Mouse (Mus musculus) 416B (cell line): ENCODE measurements around the gene Pdk1.
"Not testable (repeated sequence)": the region's sequence is repeated elsewhere in the genome, so short reads cannot be mapped to it uniquely, and the experiment has no call there.

Source experiments
- DNase-seq: peaks from one replicate; pipeline ENCODE4 v3.0.0; 2011; ENCODE audit warnings: low read depth

Pdk1 gene

DNA sequence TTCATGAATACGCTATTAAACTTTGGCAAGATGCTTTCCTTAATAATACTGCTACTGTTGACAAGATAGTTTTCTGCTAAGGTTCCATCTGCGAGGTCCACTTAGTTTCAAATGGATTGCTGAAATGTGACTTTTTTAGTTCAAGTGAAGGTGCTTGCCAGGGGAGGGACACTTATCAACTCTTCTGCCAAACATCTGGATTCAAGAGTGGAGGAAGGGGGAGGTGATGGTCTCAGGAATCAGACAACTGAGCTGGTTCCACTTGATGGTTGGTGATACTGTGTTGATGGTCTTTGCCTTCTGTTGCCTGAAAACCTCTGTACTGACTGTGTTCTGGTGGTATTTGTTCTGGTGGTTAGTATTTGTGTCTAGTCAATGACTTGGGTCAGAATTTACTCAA is 1.4 kb downstream of the Pdk1 start:
- no peak for DNase-seq

DNA sequence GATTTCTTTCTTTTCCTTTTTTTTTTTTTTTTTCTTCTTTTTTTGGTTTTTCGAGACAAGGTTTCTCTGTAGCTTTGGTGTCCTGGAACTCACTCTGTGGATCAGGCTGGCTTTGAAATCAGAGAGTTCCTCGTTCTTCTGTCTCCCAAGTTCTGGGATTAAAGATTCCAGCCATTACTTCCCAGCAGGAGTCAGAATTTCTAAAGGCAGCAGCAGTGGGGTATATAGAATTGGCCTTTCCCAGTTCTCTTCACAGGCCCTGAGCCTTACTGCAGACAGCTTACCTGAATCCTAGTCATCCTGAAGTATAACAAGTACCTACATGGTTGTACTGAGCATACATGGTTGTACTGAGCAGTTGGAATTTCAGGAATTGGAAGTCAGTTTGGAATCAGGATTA is 1.8 kb downstream of the Pdk1 start:
- no peak for DNase-seq

DNA sequence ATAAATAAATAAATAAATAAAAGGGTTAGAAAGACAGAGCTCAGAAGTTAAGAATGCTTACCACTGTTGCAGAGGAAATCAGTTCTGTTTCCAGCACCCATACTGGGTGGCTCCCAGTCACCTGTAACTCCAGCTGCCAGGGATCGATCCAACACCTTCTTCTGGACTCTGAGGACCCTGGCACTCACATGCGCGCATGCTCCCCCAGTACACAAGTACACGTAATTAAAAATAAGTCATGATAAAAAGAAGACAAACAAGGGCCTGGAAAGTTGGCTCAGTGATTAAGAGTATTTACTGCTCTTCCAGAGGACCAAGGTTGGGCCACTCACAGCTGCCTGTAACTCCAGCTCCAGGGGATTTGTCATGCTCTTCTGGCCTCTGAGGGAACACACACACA is 4.8 kb downstream of the Pdk1 start:
- no peak for DNase-seq

DNA sequence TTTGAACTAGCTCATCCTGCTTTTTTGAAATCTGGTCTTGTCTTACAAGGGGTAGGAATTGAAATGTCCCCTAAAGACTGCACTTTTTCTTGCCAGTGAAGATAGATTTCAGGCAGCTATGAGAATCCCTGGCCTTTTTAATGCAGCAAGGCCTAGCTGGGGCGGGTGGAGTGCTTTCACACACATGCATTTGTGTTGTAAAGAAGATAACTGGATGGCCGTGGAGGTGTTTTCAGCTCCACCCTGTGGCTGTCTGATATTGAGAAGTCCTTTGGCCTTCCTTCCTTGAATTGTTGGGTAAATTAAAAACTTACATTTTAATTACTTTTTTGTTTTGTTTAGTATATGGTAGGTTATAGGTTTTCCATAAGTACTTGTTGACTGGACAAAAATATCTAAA is 5.4 kb downstream of the Pdk1 start:
- DNase-seq = no peak

DNA sequence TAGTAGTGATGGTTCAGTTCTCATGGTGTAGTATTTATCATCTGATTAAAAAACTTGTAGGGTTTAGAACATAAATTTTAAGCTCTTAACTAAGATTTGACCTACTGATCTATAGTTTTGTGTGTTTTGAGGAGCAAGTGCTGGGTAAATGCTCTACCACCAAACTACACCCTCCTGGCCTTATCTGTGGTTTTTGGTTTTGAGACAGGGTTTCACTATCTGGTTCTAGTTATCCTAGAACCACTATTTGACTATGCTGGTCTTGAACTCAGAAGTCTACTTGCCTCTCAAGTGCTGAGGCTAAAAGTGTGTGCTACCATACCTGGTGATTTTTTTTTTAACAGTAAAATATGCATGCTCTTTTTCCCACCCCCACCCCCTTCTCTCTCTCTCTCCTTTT is 5.9 kb downstream of the Pdk1 start:
- no peak for DNase-seq

DNA sequence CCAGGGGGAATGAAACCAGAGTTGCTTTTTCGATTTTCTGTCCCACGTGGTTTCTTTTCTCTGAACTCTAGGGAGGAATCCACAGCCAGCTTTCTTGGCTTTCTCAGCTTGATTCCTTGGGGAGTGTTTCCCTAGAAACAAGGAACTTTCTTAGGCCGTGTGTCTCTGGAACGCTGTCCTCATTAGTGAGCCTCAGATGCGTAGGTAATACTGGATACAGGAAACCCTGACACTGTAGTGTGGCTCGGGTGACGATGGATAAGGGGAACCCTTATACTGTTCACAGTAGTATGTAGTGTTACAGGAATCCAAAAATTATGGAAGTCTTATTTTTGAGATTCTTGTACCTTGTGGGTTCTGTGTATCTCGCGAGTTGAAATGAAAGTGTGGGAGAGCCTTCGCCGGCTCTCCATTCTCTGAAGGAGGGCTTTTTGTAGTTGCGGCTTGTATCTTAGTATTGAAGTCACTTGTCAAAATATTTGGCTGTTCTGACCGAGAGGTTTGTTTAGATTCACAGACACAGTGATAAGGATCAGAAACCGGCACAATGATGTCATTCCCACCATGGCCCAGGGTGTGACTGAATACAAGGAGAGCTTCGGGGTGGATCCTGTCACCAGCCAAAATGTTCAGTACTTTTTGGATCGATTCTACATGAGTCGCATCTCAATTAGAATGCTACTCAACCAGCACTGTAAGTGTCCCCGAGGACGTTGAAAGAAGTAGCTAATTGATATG is 10.1 kb downstream of the Pdk1 start:
- no peak for DNase-seq

DNA sequence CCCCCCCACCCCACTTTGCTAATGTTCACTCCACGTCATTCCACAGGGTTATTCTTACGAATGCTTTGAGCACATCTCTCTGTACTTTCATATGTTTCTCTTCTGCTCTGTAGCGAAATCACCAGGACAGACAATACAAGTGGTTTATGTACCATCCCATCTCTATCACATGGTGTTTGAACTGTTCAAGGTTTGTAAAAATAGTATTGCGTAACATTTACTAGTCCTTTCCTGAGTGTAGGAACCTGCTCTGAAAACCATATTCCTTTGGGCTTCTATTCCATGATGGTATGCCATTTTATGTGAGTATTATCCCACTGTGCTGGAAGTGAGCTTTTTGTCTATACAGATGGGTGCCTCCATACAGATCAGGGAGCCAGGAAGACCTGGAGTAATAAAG is 14.2 kb downstream of the Pdk1 start:
- no peak for DNase-seq

DNA sequence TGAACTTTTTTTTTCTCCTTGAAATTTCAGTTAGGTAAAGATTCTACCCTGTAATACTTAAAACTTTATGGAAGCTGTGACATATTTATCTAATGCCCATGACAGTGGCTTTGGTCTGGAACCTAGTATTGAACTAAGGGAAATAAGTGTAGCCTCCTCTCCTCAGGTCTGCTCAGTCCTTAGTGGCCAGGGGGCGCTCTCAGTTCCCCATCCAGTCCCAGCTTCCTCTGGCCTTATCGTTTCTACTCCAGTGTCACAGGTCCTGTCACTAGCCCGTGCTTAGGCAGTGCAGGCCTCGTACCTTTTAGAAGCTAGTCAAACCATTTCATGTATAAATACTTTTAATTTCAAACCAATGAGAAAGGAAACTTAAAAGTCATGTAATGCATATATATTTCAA is 15.4 kb downstream of the Pdk1 start:
- DNase-seq = no peak

DNA sequence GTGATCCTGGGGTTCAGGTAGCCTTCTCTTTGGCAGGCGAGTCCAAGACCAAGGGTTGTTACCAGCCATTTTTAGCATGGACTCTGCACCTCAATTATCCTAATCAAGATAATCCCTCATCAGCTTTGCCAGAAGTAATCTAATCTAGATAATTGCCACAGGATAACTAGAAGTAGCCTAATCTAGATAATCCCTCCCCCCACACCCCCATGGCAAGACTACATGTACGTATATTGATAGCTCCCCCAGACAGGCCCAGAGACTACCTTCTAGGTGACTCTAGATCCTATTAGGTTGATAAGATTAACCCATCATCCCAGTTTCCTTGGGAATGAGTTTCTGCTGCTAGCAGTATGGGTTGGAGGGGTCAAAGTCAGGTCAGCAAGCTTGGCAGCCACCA is 18.5 kb downstream of the Pdk1 start:
- DNase-seq = no peak

DNA sequence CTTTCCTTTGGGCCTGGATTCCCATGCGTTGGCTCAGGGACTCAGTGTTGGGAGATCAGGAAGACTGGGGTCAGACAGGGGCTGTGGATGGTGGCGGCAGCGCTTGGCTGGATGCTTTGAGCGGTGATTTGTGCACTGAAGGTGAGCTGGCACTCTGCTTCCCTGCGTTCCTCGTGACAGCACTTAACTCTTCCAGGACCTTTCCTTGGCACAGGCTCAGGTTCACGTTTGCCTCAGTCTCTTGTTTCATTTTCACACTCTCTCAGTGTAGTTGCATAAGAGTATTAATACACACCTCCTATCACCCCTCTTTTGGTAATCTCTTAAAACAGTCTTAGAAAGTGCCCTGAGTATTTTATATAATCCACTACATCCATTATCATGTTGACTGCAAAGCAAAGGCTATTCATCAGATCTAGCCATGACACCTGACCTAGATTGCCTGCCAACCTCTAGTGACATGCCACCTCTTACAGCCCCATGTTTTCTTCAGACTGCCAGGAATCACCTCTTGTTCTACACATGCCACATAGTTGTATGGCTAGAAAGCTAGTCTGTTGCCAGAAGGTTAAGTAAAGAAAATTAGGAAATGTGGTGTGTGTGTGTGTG is 19.8 kb downstream of the Pdk1 start:
- no peak for DNase-seq

DNA sequence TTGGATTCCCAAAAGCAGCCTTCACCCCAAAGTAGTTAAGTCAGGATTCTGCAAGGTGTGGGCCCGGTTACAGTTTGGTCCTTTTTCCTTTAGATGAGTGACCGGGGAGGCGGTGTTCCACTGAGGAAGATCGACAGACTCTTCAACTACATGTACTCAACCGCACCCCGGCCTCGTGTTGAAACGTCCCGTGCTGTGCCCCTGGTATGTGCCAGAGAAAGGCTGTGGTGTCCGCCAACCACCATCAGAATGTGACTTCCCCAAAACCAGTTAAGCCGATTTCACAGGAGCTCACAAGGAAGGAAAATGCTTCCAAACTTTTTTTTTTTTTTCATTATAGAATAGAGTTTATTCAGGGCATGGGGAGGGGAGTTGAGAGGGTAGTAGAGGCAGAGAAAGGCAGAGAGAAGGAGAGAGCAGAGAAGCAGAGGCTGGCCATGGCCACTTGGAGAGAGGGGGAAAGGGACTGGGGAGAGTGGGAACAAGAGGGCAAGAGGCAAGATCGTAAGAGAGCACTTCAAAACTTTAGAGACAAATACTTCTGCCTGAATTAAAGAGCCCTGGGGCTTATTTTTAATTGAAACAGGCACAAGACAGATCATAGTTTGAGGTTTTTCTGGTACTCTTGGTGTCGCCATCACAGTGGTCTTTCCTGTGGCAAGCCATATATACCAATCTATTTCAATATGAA is 22.7 kb downstream of the Pdk1 start:
- DNase-seq = no peak

DNA sequence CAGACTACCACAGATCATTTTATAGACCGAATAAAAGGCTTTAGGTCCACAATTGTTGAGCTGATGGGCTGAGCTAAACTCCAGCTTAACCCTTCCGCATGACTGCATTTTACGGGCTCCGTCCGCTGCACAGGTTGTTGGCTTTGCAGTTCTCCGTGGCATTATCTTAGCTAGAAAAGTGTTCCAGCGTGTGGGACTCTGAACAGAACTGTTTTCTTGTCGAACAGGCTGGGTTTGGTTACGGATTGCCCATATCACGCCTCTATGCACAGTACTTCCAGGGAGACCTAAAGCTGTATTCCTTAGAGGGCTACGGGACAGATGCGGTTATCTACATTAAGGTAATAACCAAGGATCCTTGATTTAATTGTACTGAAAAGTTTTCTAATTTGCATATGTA is 24.4 kb downstream of the Pdk1 start:
- DNase-seq = no peak

DNA sequence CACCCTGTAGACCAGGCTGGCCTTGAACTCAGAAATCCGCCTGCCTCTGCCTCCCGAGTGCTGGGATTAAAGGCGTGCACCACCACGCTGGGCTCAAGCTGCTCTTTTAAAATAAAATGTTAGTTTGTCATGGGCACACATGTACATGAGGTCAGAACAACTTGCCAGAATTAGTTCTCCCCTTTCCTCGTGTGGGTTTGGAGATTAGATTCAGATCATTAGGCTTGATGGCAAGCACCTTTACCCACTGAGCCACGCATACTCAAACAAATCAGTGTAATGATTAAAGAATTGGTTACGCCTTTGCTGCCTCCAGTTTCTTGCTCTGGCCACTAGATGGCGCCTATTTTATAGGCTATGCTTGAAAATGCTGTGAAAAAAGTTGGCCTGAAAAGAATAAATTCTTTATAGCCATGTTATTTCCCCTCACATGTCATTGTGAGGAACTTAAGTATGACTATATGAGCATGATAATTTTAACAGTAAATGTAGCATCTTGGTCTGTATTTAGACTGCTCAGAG is 25.4 kb downstream of the Pdk1 start:
- DNase-seq = peak; percentile 59

DNA sequence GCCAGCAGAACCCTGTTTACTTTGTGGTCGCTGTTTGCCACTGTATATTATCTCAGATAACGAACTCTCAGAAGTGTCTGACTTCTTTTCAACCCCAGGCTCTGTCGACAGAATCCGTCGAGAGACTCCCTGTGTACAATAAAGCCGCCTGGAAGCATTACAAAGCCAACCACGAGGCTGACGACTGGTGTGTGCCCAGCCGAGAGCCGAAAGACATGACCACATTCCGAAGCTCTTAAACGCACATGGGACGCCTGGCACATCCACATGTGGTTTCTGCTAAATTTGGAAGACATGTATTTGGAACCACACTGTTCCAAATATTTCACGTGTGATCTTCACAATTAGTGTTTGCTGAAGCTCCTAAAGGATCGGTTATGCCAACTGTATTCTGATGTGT is 26.9 kb downstream of the Pdk1 start:
- no peak for DNase-seq

DNA sequence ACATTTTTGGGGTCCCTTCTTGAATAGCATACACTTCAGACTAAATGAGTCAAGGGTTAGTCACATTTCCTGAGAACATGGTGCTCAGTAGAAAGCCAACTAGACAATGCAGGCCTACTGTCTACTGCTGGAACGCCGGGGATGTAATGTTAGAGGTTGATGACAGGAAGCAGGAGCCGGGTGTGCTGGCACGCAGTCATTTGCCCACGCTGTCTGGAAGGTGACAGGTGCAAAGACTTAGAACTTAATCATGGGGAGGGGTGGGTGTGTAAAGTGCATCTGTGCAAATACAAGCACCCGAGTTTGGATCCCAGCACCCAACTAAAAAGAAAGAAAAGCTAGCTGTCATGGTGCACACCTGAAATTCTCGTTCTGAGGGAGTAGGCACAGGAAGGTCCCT is 32.1 kb downstream of the Pdk1 start:
- peak; percentile 70 for DNase-seq

DNA sequence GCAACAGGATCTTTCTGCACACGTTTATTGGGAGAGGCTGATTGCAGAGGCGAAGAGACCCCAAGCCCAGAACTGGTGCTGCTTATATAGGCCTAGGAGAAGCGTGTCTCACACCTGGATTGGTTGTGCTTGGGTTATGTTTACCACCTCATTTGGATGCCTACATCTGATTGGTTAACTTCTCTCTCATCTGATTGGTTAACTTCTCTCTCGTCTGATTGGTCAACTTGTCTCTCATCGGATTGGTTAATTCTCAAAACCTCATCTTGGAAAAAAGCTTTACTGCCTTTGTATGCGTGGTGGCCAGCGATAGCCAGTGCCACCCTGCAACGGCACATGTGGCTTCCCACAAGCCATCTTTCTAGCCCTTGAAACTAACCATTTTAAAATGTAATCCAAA is 33.3 kb downstream of the Pdk1 start:
- DNase-seq = not testable (repeated sequence)

DNA sequence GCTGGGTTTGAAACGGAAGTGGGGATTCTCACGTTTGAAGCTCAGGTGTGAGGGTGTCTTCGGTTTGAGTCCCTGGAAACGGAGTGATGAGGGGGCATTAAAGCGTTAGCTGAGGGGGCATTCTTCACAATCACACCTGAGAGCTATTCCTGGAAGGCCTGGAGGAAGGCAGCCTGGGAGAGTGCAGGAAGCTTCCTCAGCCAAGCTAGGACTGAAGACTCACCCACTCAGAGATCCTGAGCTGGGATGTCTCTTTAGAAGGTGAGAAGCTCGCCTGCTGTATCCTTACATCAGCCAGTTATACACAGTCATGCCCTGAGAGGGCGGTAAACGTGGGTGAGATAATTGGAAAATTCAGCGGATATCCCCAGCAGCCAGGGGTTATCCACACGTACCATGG is 40.9 kb downstream of the Pdk1 start:
- DNase-seq = no peak

DNA sequence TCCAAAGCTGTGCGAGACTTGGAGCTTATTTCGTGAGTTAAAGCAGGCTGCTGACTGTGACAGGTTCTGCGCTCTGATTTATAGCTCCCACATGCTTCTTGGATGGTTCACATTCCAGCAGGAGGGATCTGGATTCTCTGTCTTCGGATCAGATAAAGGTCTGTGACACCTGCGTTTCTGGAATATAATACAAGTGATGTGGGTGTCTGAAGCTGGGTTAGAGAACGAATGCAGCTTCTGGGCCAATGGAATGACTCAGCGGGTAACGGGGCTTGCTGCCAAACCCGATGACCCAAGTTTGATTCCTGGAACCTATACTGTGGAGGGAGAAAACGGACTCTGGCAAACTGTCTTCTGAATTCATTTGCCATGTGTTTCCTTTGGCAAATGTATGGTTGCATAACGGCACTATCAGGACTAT is 46.2 kb downstream of the Pdk1 start:
- peak; percentile 68 for DNase-seq

DNA sequence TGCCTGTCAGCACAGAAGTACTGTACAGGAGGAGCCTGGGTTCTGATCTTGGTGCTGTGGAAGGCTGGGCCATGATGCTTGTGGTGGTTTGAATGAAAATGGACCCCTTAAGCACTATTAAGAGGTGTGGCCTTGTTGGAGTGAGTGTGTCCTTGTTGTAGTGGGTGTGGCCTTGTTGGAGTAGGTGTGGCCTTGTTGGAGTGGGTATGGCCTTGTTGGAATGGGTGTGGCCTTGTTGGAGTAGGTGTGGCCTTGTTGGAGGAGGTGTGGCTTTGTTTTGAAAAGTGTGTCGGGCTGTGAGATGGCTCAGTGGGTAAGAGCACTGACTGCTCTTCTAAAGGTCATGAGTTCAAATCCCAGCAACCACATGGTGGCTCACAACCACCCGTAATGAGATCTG is 51.9 kb downstream of the Pdk1 start:
- not testable (repeated sequence) for DNase-seq

DNA sequence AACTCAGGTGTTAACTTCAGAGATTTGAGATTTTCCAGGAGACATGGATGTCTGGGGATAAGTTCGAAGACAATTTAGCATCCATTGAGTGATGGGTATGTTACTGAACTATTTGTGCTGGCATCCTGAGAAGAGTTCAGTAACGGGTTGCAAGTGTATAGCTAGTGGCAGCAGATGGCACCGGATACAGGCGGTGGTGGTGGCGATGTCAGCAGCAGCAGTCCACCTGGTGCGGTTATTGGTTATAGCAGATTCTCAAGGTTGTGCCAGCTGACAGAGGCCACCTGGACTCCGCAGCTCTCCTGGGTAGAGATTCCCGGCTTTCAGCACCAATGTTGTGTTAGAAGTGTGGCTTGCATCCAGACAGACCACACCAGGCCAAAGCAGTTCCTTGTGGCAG is 61.0 kb downstream of the Pdk1 start:
- DNase-seq = no peak

DNA sequence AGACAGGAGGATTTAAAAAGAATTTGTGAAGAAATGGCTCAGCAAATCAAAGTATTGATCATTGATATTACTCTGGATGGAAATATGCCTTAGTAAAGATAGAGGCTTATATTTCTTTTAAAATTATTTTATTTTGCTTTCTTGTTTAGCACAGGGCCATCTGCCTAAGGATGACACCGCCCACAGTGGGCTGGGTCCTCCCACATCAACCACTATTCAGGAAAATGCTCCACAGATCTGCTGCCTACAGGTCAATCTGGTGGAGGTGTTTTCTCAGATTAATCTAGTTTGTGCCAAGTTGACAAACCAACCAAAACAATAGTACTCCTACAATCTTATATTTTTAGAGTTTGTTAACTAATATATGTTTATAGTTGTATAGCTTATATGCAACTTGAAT is 63.7 kb downstream of the Pdk1 start:
- DNase-seq = no peak

DNA sequence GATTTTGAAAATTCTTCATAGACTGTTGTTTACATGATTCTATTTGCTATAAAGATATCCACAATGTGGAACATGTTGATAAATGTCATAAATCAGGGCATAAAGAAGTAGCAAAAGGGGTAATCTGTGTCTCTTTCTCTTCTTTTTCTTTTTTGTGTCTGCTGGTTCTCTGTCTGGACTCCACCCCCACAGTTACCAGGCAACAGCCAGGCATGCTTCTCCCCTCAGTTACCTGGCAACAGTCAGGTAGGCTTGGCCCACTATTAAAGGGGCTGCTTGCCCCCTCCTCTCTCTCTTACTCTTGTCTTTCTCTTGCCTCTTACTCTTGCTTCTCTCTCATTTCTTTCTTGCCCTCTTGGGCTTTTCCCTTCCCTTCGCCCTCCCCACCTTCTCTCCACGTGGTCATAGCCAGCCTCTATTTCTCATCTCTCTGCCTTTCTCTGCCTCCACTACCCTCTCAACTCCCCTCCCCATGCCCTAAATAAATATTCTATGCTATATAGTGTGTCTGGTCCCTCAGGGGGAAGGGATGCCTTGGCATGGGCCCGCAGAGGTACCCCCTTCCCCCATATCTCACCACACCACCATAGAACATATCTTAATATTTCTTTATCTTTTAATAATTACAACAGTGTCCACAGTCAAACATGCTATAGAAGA is 64.8 kb downstream of the Pdk1 start:
- no peak for DNase-seq
